Mouse (Mus musculus) heart, embryonic 12.5 days (tissue): ENCODE measurements around the gene Smarce1. TPM values are rescaled to one million over a fixed set of nuclear protein-coding genes. Genes with fewer than 3 reads are reported as not detected.

Source experiments
- ATAC-seq: fragments of 200-750 bp; cut with Nextera tagmentation; 2 replicates; pipeline ENCODE4 v1.8.0; 2017; ENCODE audit warnings: moderate TSS enrichment, moderate library complexity; ENCODE audit not compliant: insufficient number of reproducible peaks, low FRiP score
- H3K27ac ChIP-seq: fragments of 300-500 bp; sonication (generic); 2 replicates; pipeline ENCODE4 v1.5.1; 2016; ENCODE audit warnings: mild to moderate bottlenecking, moderate library complexity; ENCODE audit not compliant: poor library complexity, severe bottlenecking
- H3K27me3 ChIP-seq: fragments of 300-500 bp; sonication (generic); replicated peaks from 2 replicates; pipeline ENCODE4 v1.6.1; 2016; ENCODE audit warnings: mild to moderate bottlenecking, moderate library complexity
- H3K36me3 ChIP-seq: fragments of 300-500 bp; sonication (generic); 2 replicates; pipeline ENCODE4 v1.6.1; 2016; ENCODE audit warnings: mild to moderate bottlenecking, moderate library complexity
- H3K4me1 ChIP-seq: fragments of 300-500 bp; sonication (generic); replicated peaks from 2 replicates; pipeline ENCODE4 v1.6.1; 2016; ENCODE audit warnings: mild to moderate bottlenecking
- H3K4me2 ChIP-seq: fragments of 300-500 bp; sonication (generic); 2 replicates; pipeline ENCODE4 v1.6.1; 2016; ENCODE audit warnings: mild to moderate bottlenecking, moderate library complexity
- H3K4me3 ChIP-seq: fragments of 300-500 bp; sonication (generic); 2 replicates; pipeline ENCODE4 v1.5.1; 2016; ENCODE audit warnings: mild to moderate bottlenecking
- H3K9ac ChIP-seq: fragments of 300-500 bp; sonication (generic); 2 replicates; pipeline ENCODE4 v1.6.1; 2016; ENCODE audit warnings: mild to moderate bottlenecking, moderate library complexity
- H3K9me3 ChIP-seq: fragments of 300-500 bp; sonication (generic); replicated peaks from 2 replicates; pipeline ENCODE4 v1.6.1; 2016; ENCODE audit warnings: mild to moderate bottlenecking, moderate library complexity
- WGBS: fragments of 180-500 bp; shearing (Covaris S2); methylation state at CpG from one replicate; pipeline ENCODE4 v1.1.7; 2016; 5-methylcytosine and 5-hydroxymethylcytosine counted together
- polyA plus RNA-seq: library from polyadenylated mRNA; unstranded; fragments of >200 nt; fragmentation: Nextera tagmentation; extraction: Ambion mirVana; gene quantifications from 2 replicates; pipeline ENCODE4 v1.2.1, GENCODE M21; 2016

Smarce1 gene
- 178 and 181 TPM in 2 replicates for polyA plus RNA-seq

GRCm38 (mm10) chr11:99230261-99231048 is at the start of gene Smarce1:
Gene Smarce1 (minus strand): TSS chr11:99231017.
- Histone ChIP-seq H3K27me3 (no peaks in the 10 kb centered on the region), H3K4me3 (peak within 1 kb of the TSS; percentile 92), H3K36me3 (peaks cover 21% of the 10 kb centered on the region), H3K27ac (peak within 1 kb of the TSS; percentile 96), H3K4me1 (peaks cover 15% of the 10 kb centered on the region), H3K9ac (peak within 1 kb of the TSS; percentile 98), H3K9me3 (no peaks in the 10 kb centered on the region), H3K4me2 (peak within 1 kb of the TSS; percentile 77)
- peak; percentile 91 for ATAC-seq
- under 1% methylated on average over 85 of the region's 87 CpGs for WGBS

DNA sequence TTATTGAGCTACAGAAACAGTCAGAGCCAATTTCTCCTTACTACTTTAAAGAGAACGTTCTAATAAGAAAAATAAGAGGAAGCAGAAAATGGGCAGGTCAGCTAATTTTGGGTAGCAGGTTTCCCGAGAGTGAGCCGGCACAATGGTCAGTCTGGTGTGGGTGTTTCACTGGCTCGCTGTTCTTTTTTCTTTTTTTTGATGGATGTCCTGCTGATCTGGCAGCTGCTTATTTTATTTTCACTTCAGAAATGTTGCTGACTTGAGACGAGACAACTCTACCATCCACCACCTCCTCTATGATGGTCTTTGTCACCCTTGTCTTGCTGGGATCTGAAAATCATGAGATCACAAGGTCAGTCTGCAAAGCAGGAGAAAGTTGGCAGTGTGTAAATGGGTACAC is 49.2 kb upstream of the Smarce1 start:
- Histone ChIP-seq H3K9me3 (no peaks in the 10 kb centered on the region), H3K27ac (no peak overlapping the region), H3K36me3 (no peaks in the 10 kb centered on the region), H3K4me2 (no peak overlapping the region), H3K27me3 (0 out of 2 replicates have a peak, but pooled peaks cover 4% of the 10 kb centered on the region), H3K9ac (no peak overlapping the region), H3K4me3 (no peak overlapping the region), H3K4me1 (no peaks in the 10 kb centered on the region)
- no peak for ATAC-seq
- WGBS = 79% methylated on average over 5 of the region's 5 CpGs

DNA sequence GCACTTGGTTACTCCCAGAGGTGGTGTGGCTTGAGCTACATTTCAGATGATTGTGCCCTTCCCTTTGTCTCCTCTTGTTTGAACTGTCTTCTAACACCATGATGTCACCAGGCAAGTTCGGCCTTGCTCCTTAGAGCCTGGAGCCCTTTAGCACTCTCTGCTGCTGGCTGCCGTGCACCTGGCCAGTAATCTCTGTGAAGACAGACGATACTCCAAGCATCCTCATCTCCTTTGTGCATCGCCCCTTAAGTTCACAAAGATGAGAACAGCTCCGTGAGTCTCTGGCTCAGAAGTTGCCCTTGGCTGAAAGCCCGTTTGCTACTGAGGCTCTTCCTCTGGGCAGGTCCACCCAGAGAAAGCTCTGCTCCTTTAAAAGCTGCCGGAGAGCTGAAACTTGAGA is 46.0 kb upstream of the Smarce1 start:
- Histone ChIP-seq H3K4me1 (no peaks in the 10 kb centered on the region), H3K36me3 (no peaks in the 10 kb centered on the region), H3K27ac (no peak overlapping the region), H3K9ac (no peak overlapping the region), H3K4me2 (no peak overlapping the region), H3K4me3 (no peak overlapping the region), H3K27me3 (0 out of 2 replicates have a peak, but pooled peaks cover 6% of the 10 kb centered on the region), H3K9me3 (no peaks in the 10 kb centered on the region)
- 49% methylated on average over 7 of the region's 7 CpGs for WGBS
- ATAC-seq = no peak

DNA sequence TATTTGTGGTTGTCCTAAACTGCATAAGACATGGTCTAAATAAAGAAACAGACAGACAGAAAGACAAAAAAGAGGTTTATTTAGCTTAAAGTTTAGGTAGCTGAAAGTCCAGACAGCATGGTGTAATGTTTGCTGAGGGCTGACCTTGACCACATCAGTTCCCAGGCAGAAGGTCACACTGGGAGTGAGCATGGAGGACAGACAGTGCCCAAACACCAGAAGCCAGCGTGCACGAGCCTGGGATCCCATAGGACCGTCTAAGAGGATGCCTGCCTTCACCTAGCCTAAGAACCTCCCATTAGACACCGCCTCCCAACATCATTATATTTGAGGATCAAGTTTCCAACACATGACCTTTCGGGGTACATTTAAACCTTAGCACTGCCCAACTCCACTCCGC is 44.8 kb upstream of the Smarce1 start:
- Histone ChIP-seq H3K9ac (no peak overlapping the region), H3K36me3 (no peaks in the 10 kb centered on the region), H3K4me3 (no peak overlapping the region), H3K4me2 (no peak overlapping the region), H3K27ac (no peak overlapping the region), H3K27me3 (0 out of 2 replicates have a peak, but pooled peaks cover 6% of the 10 kb centered on the region), H3K4me1 (no peaks in the 10 kb centered on the region), H3K9me3 (no peaks in the 10 kb centered on the region)
- WGBS = 61% methylated on average over 6 of the region's 6 CpGs
- no peak for ATAC-seq

DNA sequence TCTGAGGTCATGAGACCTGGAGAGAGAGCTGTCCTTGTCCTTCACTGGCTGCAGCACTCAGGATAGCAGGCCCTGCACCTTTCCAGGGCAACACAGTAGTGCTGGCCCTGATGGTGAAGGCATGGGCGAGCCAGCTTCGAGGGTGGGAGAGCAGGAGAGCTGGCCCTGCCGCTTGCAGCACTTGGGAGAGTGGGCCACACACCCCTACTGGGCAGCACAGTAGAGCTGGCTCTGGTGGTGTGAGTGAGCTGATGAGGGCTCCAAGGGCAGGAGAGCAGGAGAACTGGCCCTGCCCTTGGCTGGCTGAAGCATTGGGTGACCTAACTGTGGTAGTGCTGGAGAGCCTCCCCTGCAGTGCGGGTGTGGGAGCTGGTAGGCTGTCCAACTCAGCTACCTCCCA is 41.9 kb upstream of the Smarce1 start:
- Histone ChIP-seq H3K9me3 (no peaks in the 10 kb centered on the region), H3K4me3 (no peak overlapping the region), H3K27ac (no peak overlapping the region), H3K36me3 (no peaks in the 10 kb centered on the region), H3K9ac (no peak overlapping the region), H3K4me2 (no peak overlapping the region), H3K27me3 (0 out of 2 replicates have a peak, but pooled peaks cover 6% of the 10 kb centered on the region), H3K4me1 (no peaks in the 10 kb centered on the region)
- no peak for ATAC-seq
- WGBS = 65% methylated on average over 4 of the region's 4 CpGs

GRCm38 (mm10) chr11:99269192-99269591 is 38.4 kb upstream of the Smarce1 start:
- no peak for ATAC-seq

GRCm38 (mm10) chr11:99265796-99266195 is 35.0 kb upstream of the Smarce1 start:
- Histone ChIP-seq H3K4me3 (no peak overlapping the region), H3K36me3 (no peaks in the 10 kb centered on the region), H3K4me2 (no peak overlapping the region), H3K9ac (no peak overlapping the region), H3K9me3 (no peaks in the 10 kb centered on the region), H3K4me1 (0 out of 2 replicates have a peak, but pooled peaks cover 4% of the 10 kb centered on the region), H3K27me3 (no peaks in the 10 kb centered on the region), H3K27ac (peak overlapping the region; percentile 59; the same call in 1 of the 2 replicates)
- no peak for ATAC-seq
- WGBS = 43% methylated on average over 9 of the region's 9 CpGs

More at GRCm38 (mm10) chr11:99269192-99269591, 38.4 kb upstream of the Smarce1 start:
- WGBS = 70% methylated on average over 7 of the region's 7 CpGs
- H3K36me3 ChIP-seq = no peaks in the 10 kb centered on the region
- no peak overlapping the region for H3K4me3 ChIP-seq
- no peak overlapping the region for H3K27ac ChIP-seq
- no peak overlapping the region for H3K4me2 ChIP-seq
- no peaks in the 10 kb centered on the region for H3K9me3 ChIP-seq
- H3K9ac ChIP-seq = no peak overlapping the region
- H3K4me1 ChIP-seq = 0 out of 2 replicates have a peak, but pooled peaks cover 4% of the 10 kb centered on the region
- H3K27me3 ChIP-seq = 0 out of 2 replicates have a peak, but pooled peaks cover 6% of the 10 kb centered on the region

GRCm38 (mm10) chr11:99265220-99265619 is 34.4 kb upstream of the Smarce1 start:
- Histone ChIP-seq H3K4me2 (no peak overlapping the region), H3K9ac (no peak overlapping the region), H3K9me3 (no peaks in the 10 kb centered on the region), H3K27ac (peak overlapping the region; percentile 53; the same call in 1 of the 2 replicates), H3K27me3 (no peaks in the 10 kb centered on the region), H3K4me3 (no peak overlapping the region), H3K36me3 (no peaks in the 10 kb centered on the region), H3K4me1 (0 out of 2 replicates have a peak, but pooled peaks cover 4% of the 10 kb centered on the region)
- 51% methylated on average over 9 of the region's 9 CpGs for whole genome bisulfite sequencing
- ATAC-seq = no peak

- WGBS = 74% methylated on average over 4 of the region's 4 CpGs
- no peak overlapping the region for H3K9ac ChIP-seq
- H3K4me3 ChIP-seq = no peak overlapping the region
- no peak overlapping the region for H3K4me2 ChIP-seq
- H3K36me3 ChIP-seq = no peaks in the 10 kb centered on the region
- ATAC-seq = no peak
- H3K27me3 ChIP-seq = no peaks in the 10 kb centered on the region
- no peak overlapping the region for H3K27ac ChIP-seq
- H3K9me3 ChIP-seq = no peaks in the 10 kb centered on the region
- no peaks in the 10 kb centered on the region for H3K4me1 ChIP-seq
Observed at GRCm38 (mm10) chr11:99256213-99256612, 25.4 kb upstream of the Smarce1 start.

DNA sequence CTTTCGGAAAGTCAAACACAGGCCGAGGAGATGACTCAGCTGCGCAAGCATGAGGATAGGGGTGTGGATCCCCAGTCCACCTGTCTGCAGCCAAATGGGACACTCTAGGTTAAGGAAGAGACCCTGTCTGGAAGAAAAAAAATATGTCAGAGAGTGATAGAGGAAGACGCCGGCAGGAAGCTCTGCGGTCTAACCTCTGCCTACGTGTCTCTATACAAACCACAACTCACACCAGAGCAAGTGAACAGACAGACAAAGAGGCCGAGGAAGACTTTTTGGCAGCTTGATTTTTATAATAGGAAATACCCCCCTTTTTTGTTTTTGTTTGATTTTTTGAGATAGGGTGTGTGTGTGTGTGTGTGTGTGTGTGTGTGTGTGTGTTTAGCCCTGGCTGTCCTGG is 24.5 kb upstream of the Smarce1 start:
- Histone ChIP-seq H3K27ac (no peak overlapping the region), H3K9me3 (no peaks in the 10 kb centered on the region), H3K9ac (no peak overlapping the region), H3K4me2 (no peak overlapping the region), H3K36me3 (no peaks in the 10 kb centered on the region), H3K4me3 (no peak overlapping the region), H3K4me1 (peaks cover under 1% of the 10 kb centered on the region; the same call in 1 of the 2 replicates), H3K27me3 (no peaks in the 10 kb centered on the region)
- 90% methylated on average over 8 of the region's 8 CpGs for WGBS
- ATAC-seq = no peak

DNA sequence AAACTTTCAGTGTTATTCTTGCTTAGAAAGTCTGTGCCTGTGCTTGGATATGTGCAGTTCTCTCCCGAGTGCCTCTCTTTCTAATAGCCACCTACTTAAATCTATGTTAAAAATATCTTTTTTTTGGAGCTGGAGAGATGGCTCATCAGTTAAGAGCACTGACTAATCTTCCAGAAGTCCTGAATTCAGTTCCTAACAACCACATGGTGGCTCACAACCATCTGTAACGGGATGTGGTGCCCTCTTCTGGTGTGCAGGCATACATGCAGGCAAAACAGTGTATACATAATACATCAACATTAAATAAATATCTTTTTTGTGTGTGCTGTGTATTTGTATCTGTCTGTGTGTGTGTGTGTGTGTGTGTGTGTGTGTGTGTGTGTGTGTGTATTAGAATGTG is 23.1 kb upstream of the Smarce1 start:
- H3K27me3 ChIP-seq = no peaks in the 10 kb centered on the region
- no peak overlapping the region for H3K4me2 ChIP-seq
- H3K36me3 ChIP-seq = no peaks in the 10 kb centered on the region
- H3K9ac ChIP-seq = no peak overlapping the region
- H3K9me3 ChIP-seq = no peaks in the 10 kb centered on the region
- H3K4me3 ChIP-seq = no peak overlapping the region
- 52% methylated on average over 2 of the region's 2 CpGs for WGBS
- no peak overlapping the region for H3K27ac ChIP-seq
- H3K4me1 ChIP-seq = peaks cover 4% of the 10 kb centered on the region; the same call in 1 of the 2 replicates
- no peak for ATAC-seq
